Mouse (Mus musculus): Measurements from ENCODE around the gene N4bp3.
A peak's percentile ranks its signal among the peaks of the same experiment; 100 is the strongest.
"Not testable (repeated sequence)": the region's sequence is repeated elsewhere in the genome, so short reads cannot be mapped to it uniquely, and the experiment has no call there.

Gene N4bp3

DNA sequence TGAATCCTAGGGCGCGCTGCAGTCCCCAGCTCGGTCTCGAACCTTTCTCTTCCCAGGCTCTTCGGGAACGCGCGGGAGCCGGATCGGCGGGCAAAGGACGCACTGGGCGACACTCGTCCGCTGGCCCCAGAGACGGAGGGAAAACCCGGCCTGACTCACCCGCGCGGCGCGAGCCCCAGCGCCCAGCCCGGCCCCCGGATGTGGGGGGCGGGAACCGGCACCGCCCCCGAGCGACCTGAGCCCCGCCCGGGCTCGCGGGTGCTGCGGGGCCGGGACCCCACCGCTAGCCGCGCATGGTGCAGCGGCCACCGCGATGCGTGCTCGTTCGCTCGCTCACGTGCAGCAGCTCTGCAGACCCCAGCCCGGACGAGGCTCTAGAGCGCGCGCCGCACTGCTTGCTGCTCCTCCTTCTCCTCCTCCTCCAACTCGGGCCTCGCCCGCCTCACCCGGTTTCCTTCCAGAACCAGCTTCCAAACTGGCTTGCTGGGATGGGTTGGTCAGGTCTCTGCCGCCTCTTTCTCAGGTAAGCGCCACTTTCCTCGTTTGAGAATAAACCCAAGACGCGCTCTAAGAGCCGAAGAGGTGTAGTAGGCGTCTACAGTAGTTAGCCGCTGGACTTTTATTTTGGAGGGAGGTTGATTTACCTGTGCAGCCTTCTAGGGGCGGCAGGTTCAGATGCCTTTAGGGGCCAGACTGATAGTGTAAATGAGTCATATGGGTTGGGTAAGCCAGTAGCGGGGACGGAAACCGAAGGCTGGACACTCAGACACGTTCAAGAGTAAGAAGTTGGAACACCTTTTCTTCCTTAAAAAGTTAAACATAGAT lies at the start of gene N4bp3, which contains the start of gene D930048N14Rik:
TSS of gene N4bp3 (minus strand) at position 152 of the 825 bp plus-strand sequence.
TSS of gene D930048N14Rik (plus strand) at position 264 of the 825 bp plus-strand sequence.
- peak; percentile 87 for DNase-seq

DNA sequence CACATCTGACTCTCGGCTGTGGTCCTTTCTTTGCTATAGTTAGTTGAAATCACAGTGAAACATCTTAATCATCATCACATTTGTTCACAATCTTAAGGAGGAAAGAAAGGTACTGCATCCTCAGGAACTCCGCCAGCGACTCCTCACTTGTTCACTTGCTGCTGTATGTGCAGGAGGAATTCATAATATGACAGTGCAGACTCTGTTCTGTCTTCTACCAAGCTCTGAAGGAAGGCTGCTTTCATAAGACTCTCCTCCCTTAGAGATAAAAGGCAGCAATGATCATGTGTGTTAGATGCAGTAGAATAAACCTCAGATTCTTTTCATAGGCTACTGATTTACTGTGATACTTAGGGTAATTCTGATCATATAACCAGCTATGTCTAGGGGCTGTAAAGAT lies 44.3 kb upstream of the N4bp3 start:
- DNase-seq, result no peak

DNA sequence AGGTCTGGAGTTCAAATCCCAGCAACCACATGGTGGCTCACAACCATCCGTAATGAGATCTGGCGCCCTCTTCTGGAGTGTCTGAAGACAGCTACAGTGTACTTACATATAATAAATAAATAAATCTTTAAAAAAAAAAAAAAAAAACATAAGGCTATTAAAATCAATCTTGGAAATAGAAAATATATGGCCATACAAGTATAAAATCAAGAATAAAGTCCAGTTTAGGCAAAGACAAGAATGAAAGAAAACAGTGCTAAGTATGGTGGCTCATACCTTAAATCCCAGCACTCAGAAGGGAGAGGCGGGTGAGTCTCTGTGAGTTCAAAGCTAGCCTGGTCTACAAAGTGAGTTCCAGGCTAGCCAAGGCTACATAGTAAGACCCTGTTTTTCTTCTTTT lies 40.0 kb upstream of the N4bp3 start:
- not testable (repeated sequence) for DNase-seq

GRCm38 (mm10) chr11:51689343-51689742 lies 38.7 kb upstream of the N4bp3 start:
- no peak for DNase-seq

DNA sequence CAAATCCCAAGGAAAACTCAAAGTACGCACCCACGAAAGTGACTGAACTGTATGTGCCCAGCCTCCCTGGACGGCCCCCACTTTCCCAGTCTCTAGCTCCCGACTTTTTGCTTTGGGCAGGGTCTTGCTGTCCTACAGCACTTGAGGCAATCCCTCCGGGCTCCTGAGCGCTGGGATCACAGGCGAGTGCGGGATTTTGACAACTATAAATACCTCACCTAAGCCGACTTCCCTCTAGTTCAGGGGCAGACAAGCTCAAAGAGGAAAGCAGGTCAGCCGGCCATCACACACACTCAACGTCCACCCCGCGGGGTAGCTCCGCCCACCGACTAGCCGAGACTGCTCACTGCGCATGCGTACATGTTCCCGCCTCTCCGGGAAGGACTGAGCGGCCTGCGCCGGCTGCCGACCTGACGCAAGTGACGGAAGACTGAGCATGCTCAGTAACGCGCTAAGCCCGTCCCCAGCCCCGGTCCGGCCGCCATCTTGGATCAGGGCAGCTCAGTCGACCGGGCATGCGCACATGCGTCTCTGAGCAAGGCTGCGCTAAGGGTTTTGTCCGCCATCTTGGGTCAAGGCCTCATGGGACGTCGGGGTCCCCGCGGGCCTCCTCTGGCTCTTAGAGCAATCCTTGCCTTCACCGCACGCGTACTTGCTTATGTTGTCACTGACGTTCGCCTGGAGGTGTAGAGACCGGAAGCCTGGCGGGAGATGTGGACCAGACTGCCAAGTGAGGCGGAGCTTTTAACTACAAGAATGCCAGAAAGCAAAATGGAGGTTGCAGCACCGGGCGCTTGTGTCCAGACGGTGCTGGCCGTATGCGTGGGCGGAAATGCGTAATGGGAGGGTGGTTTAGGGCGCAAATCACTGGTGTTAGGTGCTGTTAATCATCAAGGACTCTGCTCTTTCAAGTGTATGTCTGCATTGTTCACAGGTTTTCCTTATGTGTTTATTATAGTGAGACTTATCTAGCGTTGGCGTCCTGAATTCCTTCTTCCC lies 38.0 kb upstream of the N4bp3 start, which contains the start of gene 0610009B22Rik:
TSS of gene 0610009B22Rik (minus strand) at position 545 of the 999 bp plus-strand sequence.
- DNase-seq, result peak; percentile 100

DNA sequence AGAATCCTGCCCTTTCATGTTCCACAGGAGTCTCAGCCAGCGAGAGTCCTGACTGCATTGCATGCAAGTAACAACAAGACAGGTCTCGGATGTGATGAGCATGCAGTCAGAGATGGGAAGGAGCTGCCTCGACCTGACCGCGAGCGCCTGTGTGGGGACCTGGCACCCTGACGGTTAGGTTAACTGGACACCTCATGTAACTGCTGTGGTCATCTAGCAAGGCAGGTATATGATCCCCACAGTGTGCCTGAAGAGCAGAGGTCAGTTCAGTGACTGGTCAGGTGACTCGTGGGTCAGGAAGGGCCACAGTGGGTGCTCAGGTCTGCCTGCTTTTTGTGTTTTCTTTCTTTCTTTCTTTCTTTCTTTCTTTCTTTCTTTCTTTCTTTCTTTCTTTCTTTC lies 31.3 kb upstream of the N4bp3 start:
- DNase-seq, result no peak

- peak; percentile 89 for DNase-seq
These were observed 30.8 kb upstream of the N4bp3 start for GRCm38 (mm10) chr11:51681324-51681975.

DNA sequence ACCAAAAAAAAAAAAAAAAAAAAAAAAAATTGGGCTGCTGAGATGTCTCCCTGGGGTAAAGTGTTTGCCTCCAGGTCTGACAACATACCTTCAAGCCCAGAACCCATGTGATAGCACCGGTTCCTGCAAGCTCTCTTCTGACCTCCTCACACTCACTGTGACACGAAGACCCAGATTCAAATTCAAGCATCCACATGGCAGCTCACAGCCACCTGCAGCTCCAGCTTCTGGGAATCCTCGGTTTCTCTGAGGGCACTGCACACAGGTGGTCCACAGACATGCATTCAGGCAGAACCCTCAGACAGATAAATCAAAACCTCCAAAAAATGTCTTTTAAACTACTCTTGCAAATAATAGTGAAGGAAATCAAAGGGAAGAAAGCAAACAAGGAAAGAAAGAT lies 28.8 kb upstream of the N4bp3 start:
- DNase-seq, result no peak

DNA sequence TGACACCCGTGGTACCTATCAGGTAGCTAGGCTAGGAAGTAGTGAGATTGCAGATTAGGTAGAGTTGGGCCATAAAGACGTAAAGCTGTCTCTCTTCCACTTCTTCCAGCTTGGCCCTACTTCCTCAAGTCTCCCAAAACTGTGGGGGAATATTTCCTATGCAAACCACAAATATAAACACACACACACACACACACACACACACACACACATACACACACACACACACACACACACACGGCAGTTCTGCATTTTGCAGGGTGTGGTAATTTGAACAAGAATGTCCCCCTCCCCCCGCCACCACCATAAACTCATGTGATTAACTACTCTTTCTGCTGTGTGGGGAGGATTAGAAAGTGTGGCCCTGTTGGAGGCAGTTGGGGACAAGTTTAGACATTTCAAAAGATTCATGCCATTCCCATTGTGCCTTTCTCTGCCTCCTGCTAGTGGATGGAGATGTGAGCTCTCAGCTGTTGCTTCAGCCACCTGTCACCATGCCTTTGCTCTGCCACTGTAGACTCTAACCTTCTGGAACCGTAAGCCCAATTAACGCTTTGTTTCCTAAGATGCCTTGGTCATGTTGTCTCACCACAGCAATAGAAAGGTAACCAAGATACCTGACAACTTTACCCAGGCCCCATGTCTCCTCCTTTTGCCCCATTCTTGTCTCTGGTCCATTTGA lies 27.2 kb upstream of the N4bp3 start:
- no peak for DNase-seq

DNA sequence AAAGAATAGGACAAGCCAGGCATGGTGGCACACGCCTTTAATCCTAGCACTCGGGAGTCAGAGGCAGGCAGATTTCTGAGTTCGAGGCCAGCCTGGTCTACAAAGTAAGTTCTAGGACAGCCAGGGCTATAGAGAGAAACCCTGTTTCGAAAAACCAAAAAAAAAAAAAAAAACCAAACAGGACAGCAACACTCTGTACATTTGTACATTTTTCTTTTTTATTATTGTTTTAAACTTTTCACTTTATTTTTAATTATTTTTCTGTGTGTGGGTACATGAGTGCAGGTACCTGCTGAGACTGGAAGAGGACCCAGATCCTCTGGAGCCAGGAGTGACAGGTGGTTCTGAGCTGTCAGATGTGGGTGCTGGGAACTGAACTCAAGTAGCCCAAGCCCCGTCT lies 24.7 kb upstream of the N4bp3 start:
- DNase-seq, result no peak

- DNase-seq, result peak; percentile 37
These were observed 22.6 kb upstream of the N4bp3 start for GRCm38 (mm10) chr11:51673291-51673690.

DNA sequence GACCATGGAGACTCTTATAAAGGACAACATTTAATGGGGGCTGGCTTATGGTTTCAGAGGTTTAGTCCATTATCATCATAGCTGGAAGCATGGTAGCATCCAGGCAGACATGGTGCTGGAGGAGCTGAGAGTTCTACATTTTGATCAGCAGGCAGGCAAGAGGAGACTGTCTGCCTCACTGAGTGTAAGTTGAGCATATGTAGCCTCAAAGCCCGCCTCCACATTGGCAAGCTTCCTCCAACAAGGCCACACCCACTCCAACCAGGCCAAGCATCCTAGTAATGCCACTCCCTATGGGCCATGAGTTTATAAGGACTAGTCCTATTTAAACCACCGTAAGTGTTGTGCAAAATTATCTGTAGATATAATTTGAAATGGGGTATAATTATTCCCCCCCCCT lies 20.7 kb upstream of the N4bp3 start:
- no peak for DNase-seq

GRCm38 (mm10) chr11:51670846-51671245 lies 20.2 kb upstream of the N4bp3 start:
- no peak for DNase-seq

GRCm38 (mm10) chr11:51664747-51665146 lies 14.1 kb upstream of the N4bp3 start:
- DNase-seq, result not testable (repeated sequence)

DNA sequence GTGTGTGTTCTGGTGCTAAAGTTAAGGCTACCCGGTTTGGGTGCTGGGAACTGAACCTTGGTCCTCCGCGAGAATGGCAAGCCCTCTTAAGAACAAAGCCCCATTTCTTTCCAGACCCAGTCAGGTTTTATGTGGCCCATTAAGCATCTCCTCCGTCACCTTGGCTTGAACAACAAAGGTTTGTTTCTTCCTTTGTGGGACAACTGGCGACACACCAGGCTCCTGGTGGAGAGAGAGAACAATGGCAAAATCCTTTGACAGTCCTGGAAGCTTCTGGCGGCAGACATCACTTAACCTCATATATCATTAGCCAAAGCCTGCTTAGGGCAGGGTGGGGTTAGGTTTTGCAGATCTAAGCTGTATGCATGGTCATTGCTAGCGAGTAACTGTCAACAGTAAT lies 12.0 kb upstream of the N4bp3 start:
- DNase-seq, result no peak

DNA sequence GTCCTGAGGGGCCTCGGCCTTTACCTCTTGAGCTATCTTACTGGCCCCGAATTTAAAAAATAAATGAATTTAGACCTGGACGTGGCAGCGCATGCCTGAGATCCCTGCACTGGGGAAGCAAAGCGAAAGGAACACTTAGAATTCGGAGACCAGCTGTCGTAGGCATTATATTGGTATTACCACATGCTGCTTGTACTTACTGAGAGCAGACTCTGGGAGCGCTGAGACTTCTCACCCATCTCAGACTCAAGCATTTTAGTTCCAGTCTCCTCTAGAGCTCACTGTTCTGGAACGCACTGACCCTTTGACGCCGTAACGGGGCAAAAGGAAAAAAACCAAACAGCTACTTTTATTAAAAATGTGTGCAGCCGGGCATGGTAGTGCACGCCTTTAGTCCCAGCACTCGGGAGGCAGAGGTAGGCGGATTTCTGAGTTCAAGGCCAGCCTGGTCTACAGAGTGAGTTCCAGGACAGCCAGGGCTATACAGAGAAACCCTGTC lies 11.3 kb upstream of the N4bp3 start:
- no peak for DNase-seq

- DNase-seq, result peak; percentile 85
These were observed 8.1 kb upstream of the N4bp3 start for GRCm38 (mm10) chr11:51658705-51659104.

DNA sequence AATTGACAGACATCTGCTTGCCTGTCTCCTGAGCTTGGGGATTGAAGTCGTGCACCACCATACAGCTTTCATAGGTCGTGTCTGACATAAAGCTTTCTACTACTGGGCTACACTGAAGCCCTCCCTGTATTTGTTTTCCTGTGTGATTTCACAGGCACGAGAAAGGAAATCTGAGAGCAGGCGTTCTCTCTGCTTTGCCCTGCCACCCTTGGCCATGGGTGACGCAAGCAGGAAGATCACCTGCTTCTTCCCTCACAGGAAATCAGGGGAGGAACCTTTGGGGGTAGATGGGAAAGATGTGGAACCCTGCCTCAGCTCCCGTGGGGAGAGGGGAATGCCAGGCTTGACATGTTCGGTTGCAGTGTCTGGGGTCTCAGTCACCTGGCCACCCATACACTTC lies 7.6 kb upstream of the N4bp3 start:
- DNase-seq, result no peak

GRCm38 (mm10) chr11:51656798-51657521 lies 6.3 kb upstream of the N4bp3 start:
- peak; percentile 81 for DNase-seq

DNA sequence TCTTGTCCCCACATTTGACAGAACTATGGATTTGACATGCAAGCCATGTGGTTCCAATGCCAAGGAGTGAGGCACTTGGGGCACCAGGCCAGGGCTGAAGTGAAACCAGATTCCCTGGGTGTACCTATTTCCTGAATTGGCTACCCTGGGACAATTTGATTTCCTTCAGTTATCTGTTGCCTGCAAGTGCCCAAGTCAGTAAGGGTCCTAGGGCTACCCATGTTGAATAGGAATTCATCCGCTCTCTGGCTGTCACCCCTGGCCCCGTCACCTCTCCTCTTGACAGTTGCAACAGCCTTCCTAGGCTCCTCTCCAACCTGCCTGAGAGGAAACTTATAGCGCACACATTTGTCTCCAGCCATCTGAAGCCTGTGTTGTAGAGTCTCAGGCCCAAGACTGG lies 4.2 kb upstream of the N4bp3 start:
- no peak for DNase-seq

GRCm38 (mm10) chr11:51653736-51654135 lies 3.1 kb upstream of the N4bp3 start:
- no peak for DNase-seq

Data from kidney, adult 18-20 months (tissue).